Mouse (Mus musculus) bone marrow, adult 2 months (tissue): ENCODE data around the gene Wars. TPM values are rescaled to one million over a fixed set of nuclear protein-coding genes. Genes with fewer than 3 reads are reported as not detected.
"Not testable (repeated sequence)": the region's sequence is repeated elsewhere in the genome, so short reads cannot be mapped to it uniquely, and the experiment has no call there.

ENCODE experiments used
- H3K27ac ChIP-seq: fragments of 200-500 bp; 2 replicates; pipeline ENCODE4 v1.5.1; 2012; ENCODE audit warnings: low read depth, mild to moderate bottlenecking, control low read depth, inconsistent platforms, low read length; ENCODE audit not compliant: control insufficient read depth, poor library complexity, insufficient read depth
- H3K4me1 ChIP-seq: fragments of 200-500 bp; 2 replicates; pipeline ENCODE4 v1.6.1; 2011; ENCODE audit warnings: low read length; ENCODE audit not compliant: control insufficient read depth, insufficient read depth
- H3K4me3 ChIP-seq: fragments of 200-500 bp; replicated peaks from 2 replicates; pipeline ENCODE3; 2011; ENCODE audit warnings: mild to moderate bottlenecking, low read depth, low read length, control low read depth; ENCODE audit not compliant: control insufficient read depth
- CTCF ChIP-seq: fragments of 200-500 bp; IDR thresholded peaks from 2 replicates; pipeline ENCODE4 v1.5.1; 2011; ENCODE audit warnings: low read length, control low read depth; ENCODE audit not compliant: control insufficient read depth, insufficient read depth
- POLR2A ChIP-seq: fragments of 200-500 bp; IDR thresholded peaks from 2 replicates; pipeline ENCODE4 v1.6.1; 2011; ENCODE audit warnings: low read depth, mild to moderate bottlenecking, control low read depth, low read length, borderline replicate concordance; ENCODE audit not compliant: control insufficient read depth
- WGBS: fragments of 180-500 bp; shearing (Covaris S2); methylation state at CpG from one replicate; pipeline ENCODE4 v1.1.7; 2018; 5-methylcytosine and 5-hydroxymethylcytosine counted together
- polyA plus RNA-seq: library from polyadenylated mRNA; stranded (reverse); fragments of >200 nt; gene quantifications from 2 replicates; pipeline ENCODE4 v1.2.4, GENCODE M21; 2011; ENCODE audit warnings: low replicate concordance; ENCODE audit not compliant: missing spikeins, insufficient read depth, insufficient read length

Wars gene
- polyA plus RNA-seq, 1 experiment = 14.6 TPM

GRCm38 (mm10) chr12:108857589-108858184, 36.3 kb downstream of the Wars start:
- TF ChIP-seq CTCF = no peak
- no peak for TF ChIP-seq POLR2A
- Histone ChIP-seq H3K27ac (no peak overlapping the region), H3K4me3 (no peak overlapping the region), H3K4me1 (no peaks in the 10 kb centered on the region)
- WGBS = 80% methylated on average over 7 of the region's 7 CpGs

- H3K4me3 ChIP-seq = no peak overlapping the region
- H3K27ac ChIP-seq = no peak overlapping the region
- WGBS = 80% methylated on average over 7 of the region's 7 CpGs
- no peaks in the 10 kb centered on the region for H3K4me1 ChIP-seq
- no peak for TF ChIP-seq CTCF
- no peak for TF ChIP-seq POLR2A
Observed at GRCm38 (mm10) chr12:108857109-108857508, 36.9 kb downstream of the Wars start.

GRCm38 (mm10) chr12:108856186-108856585, 37.8 kb downstream of the Wars start:
- 83% methylated on average over 8 of the region's 8 CpGs for WGBS
- no peak overlapping the region for H3K4me3 ChIP-seq
- H3K27ac ChIP-seq = no peak overlapping the region
- no peaks in the 10 kb centered on the region; the same call in 1 of the 2 replicates for H3K4me1 ChIP-seq
- no peak for TF ChIP-seq POLR2A
- no peak for TF ChIP-seq CTCF

DNA sequence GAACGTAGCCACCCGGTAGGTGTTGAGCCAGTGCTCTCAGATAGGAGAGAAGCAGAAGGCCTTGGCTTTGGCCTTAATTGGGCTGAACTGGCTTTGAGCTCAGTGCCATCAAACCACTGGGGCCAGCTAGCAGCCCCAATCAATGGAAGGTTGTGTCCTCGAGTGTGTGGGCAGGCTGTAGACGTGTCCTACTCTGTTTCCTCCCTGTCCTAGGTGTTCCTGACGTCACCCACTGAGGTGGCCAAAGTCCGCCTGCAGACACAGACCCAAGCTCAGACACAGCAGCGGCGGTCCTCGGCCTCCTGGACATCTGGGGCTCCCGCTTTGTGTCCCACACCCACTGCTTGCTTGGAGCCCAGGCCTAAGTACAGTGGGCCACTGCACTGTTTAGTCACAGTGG, 38.9 kb downstream of the Wars start:
- 82% methylated on average over 10 of the region's 10 CpGs for WGBS
- H3K27ac ChIP-seq = no peak overlapping the region
- no peak overlapping the region for H3K4me3 ChIP-seq
- TF ChIP-seq POLR2A (no peak), CTCF (no peak)
- no peaks in the 10 kb centered on the region; the same call in 1 of the 2 replicates for H3K4me1 ChIP-seq

DNA sequence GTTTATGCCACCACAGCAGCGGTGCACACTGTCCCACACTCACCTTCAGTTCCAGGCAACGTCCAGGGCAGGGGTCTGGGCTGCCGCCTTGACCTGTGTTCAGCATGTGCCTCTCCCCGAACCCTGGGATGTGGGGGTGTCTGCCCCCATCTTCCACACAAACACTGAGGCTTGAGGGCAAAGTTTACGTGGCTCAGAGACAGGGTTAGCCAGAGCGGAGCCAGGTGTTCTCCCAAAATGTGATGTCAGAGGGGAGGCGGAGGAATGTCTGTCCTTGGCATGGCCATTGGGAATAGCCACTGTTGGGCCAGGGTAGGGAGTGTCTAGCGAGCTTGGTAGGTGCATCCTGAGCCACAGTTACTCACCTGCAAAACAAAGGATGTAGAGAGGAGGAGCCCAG, 41.2 kb downstream of the Wars start:
- H3K4me1 ChIP-seq = no peaks in the 10 kb centered on the region; the same call in 1 of the 2 replicates
- no peak for TF ChIP-seq POLR2A
- no peak for TF ChIP-seq CTCF
- WGBS = 84% methylated on average over 8 of the region's 8 CpGs
- H3K27ac ChIP-seq = no peak overlapping the region
- no peak overlapping the region for H3K4me3 ChIP-seq

DNA sequence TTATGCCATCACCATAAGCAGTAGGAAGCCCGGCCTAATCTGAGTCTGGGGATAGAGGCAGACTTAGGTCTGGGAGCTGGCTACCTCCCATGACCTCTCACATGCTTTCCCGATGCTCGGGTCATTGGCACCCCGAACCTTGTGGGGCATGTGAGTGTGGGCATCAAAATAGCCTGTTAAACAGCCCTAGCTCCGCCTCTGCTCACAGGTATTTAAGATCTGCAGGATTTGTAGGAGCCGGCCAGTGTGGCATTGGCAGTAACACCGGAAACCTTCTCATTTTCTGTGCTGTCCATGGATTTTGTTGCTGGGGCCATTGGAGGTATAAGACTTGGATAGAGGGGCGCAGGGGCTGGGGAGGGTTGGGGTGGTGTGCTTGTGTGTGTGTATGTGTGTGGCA, 43.1 kb downstream of the Wars start:
- H3K4me1 ChIP-seq = no peaks in the 10 kb centered on the region; the same call in 1 of the 2 replicates
- TF ChIP-seq CTCF (no peak), POLR2A (no peak)
- no peak overlapping the region for H3K27ac ChIP-seq
- no peak overlapping the region for H3K4me3 ChIP-seq
- WGBS = 81% methylated on average over 8 of the region's 8 CpGs

- TF ChIP-seq POLR2A (no peak), CTCF (no peak)
- no peak overlapping the region for H3K4me3 ChIP-seq
- WGBS = 74% methylated on average over 8 of the region's 8 CpGs
- no peak overlapping the region for H3K27ac ChIP-seq
- H3K4me1 ChIP-seq = no peaks in the 10 kb centered on the region; the same call in 1 of the 2 replicates
Observed at GRCm38 (mm10) chr12:108850129-108850528, 43.8 kb downstream of the Wars start.

GRCm38 (mm10) chr12:108849488-108850022, 44.4 kb downstream of the Wars start:
- TF ChIP-seq CTCF (no peak), POLR2A (no peak)
- H3K4me1 ChIP-seq = peaks cover 2% of the 10 kb centered on the region
- 86% methylated on average over 4 of the region's 4 CpGs for WGBS
- no peak overlapping the region for H3K27ac ChIP-seq
- H3K4me3 ChIP-seq = no peak overlapping the region

DNA sequence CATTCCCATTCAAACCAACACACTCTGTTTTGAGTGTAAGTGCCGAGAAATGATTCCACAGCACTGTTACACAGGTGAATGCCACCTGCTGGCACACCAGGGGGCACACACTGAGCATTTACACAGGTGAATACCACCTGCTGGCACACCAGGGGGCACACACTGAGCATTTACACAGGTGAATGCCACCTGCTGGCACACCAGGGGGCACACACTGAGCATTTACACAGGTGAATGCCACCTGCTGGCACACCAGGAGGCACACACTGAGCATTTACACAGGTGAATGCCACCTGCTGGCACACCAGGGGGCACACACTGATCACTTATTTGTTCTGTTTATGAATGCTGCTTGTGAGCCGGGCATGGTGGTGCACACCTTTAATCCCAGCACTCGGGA, 45.9 kb downstream of the Wars start:
- H3K4me3 ChIP-seq, H3K27ac ChIP-seq, H3K4me1 ChIP-seq: not testable (repeated sequence)
- WGBS = 86% methylated on average over 3 of the region's 3 CpGs
